Mouse (Mus musculus) CH12.LX (cell line): ENCODE measurements around the gene Tmx2. TPM values are rescaled to one million over a fixed set of nuclear protein-coding genes. Genes with fewer than 3 reads are reported as not detected.
A peak's percentile ranks its signal among the peaks of the same experiment; 100 is the strongest.

Experiments
- DNase-seq: peaks from one replicate; pipeline ENCODE4 v3.0.0-alpha.2; 2013; ENCODE audit errors: extremely low read depth
- H3K27ac ChIP-seq: 2 replicates; pipeline ENCODE4 v1.5.1; 2012; ENCODE audit warnings: low read depth, mild to moderate bottlenecking, control low read depth, moderate library complexity; ENCODE audit not compliant: insufficient read depth
- H3K27me3 ChIP-seq: replicated peaks from 2 replicates; pipeline ENCODE3; 2012; ENCODE audit warnings: inconsistent platforms
- H3K36me3 ChIP-seq, 2 experiments: replicated peaks in 1 of 2; 2 replicates each; pipeline versions ENCODE3 to v1.6.1; 2012; ENCODE audit warnings: inconsistent platforms in 1 of 2, low read length in 1 of 2, mild to moderate bottlenecking in 1 of 2, mixed read lengths in 1 of 2, moderate library complexity in 1 of 2; ENCODE audit not compliant: control insufficient read depth in 1 of 2, insufficient read depth in 1 of 2
- H3K4me1 ChIP-seq, 2 experiments: 2 replicates each; pipeline ENCODE4 v1.6.1; 2012; ENCODE audit warnings: inconsistent platforms in 1 of 2, moderate library complexity in 1 of 2; ENCODE audit not compliant: insufficient read depth in 2 of 2, control insufficient read depth in 1 of 2
- H3K4me2 ChIP-seq: 2 replicates; pipeline ENCODE4 v1.6.1; 2012; ENCODE audit warnings: low read depth, mild to moderate bottlenecking, control low read depth; ENCODE audit not compliant: poor library complexity, insufficient read depth, severe bottlenecking
- H3K4me3 ChIP-seq, 3 experiments: fragments of 150-350 bp in 1 of 3; sonication (generic) in 1 of 3; replicated peaks in 1 of 3; 2 replicates each; pipeline versions ENCODE3 to v1.5.1; 2011 to 2012; ENCODE audit warnings: low read depth in 2 of 3, low read length in 2 of 3, mild to moderate bottlenecking in 2 of 3, moderate library complexity in 2 of 3, control low read depth in 1 of 3, improper control_type of control experiment in 1 of 3, inconsistent platforms in 1 of 3, mixed read lengths in 1 of 3; ENCODE audit not compliant: poor library complexity in 1 of 3
- H3K79me2 ChIP-seq: replicated peaks from 2 replicates; pipeline ENCODE4 v1.6.1; 2012; ENCODE audit warnings: mild to moderate bottlenecking, moderate library complexity; ENCODE audit not compliant: control insufficient read depth, poor library complexity, insufficient read depth, severe bottlenecking; ENCODE audit errors: extremely low read depth
- H3K9ac ChIP-seq: 2 replicates; pipeline ENCODE4 v1.6.1; 2012; ENCODE audit warnings: low read depth, mild to moderate bottlenecking, control low read depth, moderate library complexity; ENCODE audit not compliant: insufficient read depth
- H3K9me3 ChIP-seq: replicated peaks from 2 replicates; pipeline ENCODE3; 2012; ENCODE audit warnings: low read length, inconsistent platforms, mixed read lengths
- CTCF ChIP-seq, 2 experiments: IDR thresholded peaks in 1 of 2; conservative IDR thresholded peaks in 1 of 2; 2 replicates each; pipeline ENCODE4 v1.5.1; 2011 to 2012; ENCODE audit warnings: low read depth in 2 of 2, low read length in 2 of 2, improper control_type of control experiment in 1 of 2, inconsistent platforms in 1 of 2, mild to moderate bottlenecking in 1 of 2, moderate library complexity in 1 of 2
- E2F4 ChIP-seq: IDR thresholded peaks from 2 replicates; pipeline ENCODE4 v1.6.1; 2011; ENCODE audit warnings: low read depth, low read length, improper control_type of control experiment; ENCODE audit not compliant: insufficient replicate concordance
- HCFC1 ChIP-seq: IDR thresholded peaks from 2 replicates; pipeline ENCODE4 v1.6.1; 2012; ENCODE audit warnings: low read depth, mild to moderate bottlenecking, inconsistent platforms, low read length, improper control_type of control experiment
- IRF4 ChIP-seq: IDR thresholded peaks from 2 replicates; pipeline ENCODE4 v1.6.1; 2014; ENCODE audit warnings: low read depth, mild to moderate bottlenecking, inconsistent platforms, low read length, improper control_type of control experiment
- KAT2A ChIP-seq: IDR thresholded peaks from 2 replicates; pipeline ENCODE4 v1.6.1; 2012; ENCODE audit warnings: low read length, improper control_type of control experiment, inconsistent platforms; ENCODE audit not compliant: insufficient replicate concordance
- MAX ChIP-seq: IDR thresholded peaks from 2 replicates; pipeline ENCODE4 v1.6.1; 2011; ENCODE audit warnings: low read length, improper control_type of control experiment
- MAZ ChIP-seq: IDR thresholded peaks from 2 replicates; pipeline ENCODE4 v1.6.1; 2012; ENCODE audit warnings: low read depth, mild to moderate bottlenecking, inconsistent platforms, low read length, improper control_type of control experiment, moderate library complexity
- MYC ChIP-seq: IDR thresholded peaks from 2 replicates; pipeline ENCODE4 v1.6.1; 2011; ENCODE audit warnings: low read depth, mild to moderate bottlenecking, improper control_type of control experiment, low read length
- NRF1 ChIP-seq: IDR thresholded peaks from 2 replicates; pipeline ENCODE4 v1.6.1; 2014; ENCODE audit warnings: low read depth, mild to moderate bottlenecking, inconsistent platforms, low read length, improper control_type of control experiment, moderate library complexity
- PAX5 ChIP-seq: IDR thresholded peaks from 2 replicates; pipeline ENCODE4 v1.6.1; 2012; ENCODE audit warnings: low read length, inconsistent platforms, mixed read lengths
- RAD21 ChIP-seq: IDR thresholded peaks from 2 replicates; pipeline ENCODE4 v1.6.1; 2011; ENCODE audit warnings: low read depth, mild to moderate bottlenecking, low read length, improper control_type of control experiment, moderate library complexity
- RCOR1 ChIP-seq: conservative IDR thresholded peaks from 2 replicates; pipeline ENCODE4 v1.6.1; 2012; ENCODE audit warnings: low read depth, mild to moderate bottlenecking, inconsistent platforms, low read length, improper control_type of control experiment
- ZNF384 ChIP-seq: IDR thresholded peaks from 2 replicates; pipeline ENCODE4 v1.6.1; 2012; ENCODE audit warnings: low read depth, low read length, improper control_type of control experiment, inconsistent platforms
- dilution Hi-C: fragments of 300-500 bp; cut with MboI; formaldehyde crosslinking; loops from 2 replicates; pipeline ENCODE4 v1.14.3; 2020; ENCODE audit warnings: low sequenced_read_pairs; ENCODE audit not compliant: extremely low pct_unique_long_range_greater_than_20kb, extremely low pct_ligation_motif_present
- in situ Hi-C: fragments of 300-500 bp; cut with MboI; formaldehyde crosslinking; loops from 3 replicates; pipeline ENCODE4 v1.14.3; 2019; ENCODE audit warnings: low sequenced_read_pairs, low pct_ligation_motif_present, low pct_unique_long_range_greater_than_20kb, mixed read lengths
- polyA plus RNA-seq: library from polyadenylated mRNA; unstranded; fragments of >175 nt; gene quantifications from 2 replicates; pipeline ENCODE4 v1.2.1, GENCODE M21; 2012; ENCODE audit warnings: low read depth; ENCODE audit not compliant: insufficient read length
- total RNA-seq, 2 experiments: library from RNA; depleted of rRNA; stranded (reverse); fragments of 300-350 nt in 1 of 2; fragments of >200 nt in 1 of 2; gene quantifications; 2 replicates each; pipeline ENCODE4 v1.2.3; 2012 to 2014

Tmx2 gene
- total and polyA plus RNA-seq, 3 experiments = 68.1 to 76.5 (median 70.4) TPM

- no peak for TF ChIP-seq HCFC1
- TF ChIP-seq MAX = no peak
- TF ChIP-seq NRF1 = no peak
- TF ChIP-seq KAT2A = no peak
- no peak for TF ChIP-seq MAZ
Observed at GRCm38 (mm10) chr2:84655864-84656263, 23.1 kb downstream of the Tmx2 start (continued).

GRCm38 (mm10) chr2:84653354-84653753 is 25.6 kb downstream of the Tmx2 start:
- no peaks in the 10 kb centered on the region for H3K36me3 ChIP-seq

DNA sequence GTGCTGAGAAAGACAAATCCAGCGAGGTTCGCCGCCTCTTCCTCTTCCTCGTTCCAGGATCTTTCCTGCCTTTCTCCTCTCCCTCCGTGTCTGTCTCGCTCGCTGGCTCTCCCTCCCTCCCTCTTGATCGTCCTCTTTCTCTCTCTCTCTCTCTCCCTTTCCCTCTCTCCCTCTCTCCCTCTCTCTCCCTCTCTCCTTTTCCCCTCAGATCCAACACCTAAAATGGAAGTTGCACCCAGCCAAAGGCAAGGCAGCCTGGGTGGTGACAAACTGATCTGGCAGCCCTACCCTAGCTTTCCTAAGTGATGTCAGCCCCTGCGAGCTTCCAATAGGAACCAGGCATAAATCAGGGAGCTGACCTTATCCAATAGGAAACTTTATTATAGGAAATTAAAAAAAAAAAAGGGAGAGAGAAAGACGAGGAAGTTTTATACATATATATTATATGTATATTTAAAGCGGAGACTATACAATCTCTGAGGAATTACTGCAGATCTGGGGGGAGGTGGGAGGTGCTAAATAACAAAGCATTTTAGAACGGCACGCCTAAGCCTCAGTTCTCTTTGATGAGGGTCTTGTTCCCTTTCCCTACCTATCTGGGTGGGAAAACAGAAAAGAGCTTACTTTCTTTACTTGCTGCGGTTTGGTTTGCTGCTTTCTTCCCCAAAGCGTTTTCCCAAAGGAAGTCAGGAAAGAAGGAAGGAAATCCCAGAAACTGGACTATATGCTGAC is 28.3 kb downstream of the Tmx2 start, which contains the start of gene Ctnnd1:
TSS of gene Ctnnd1 (minus strand) at position 302 of the 732 bp plus-strand sequence.
- Histone ChIP-seq H3K27ac (no peak within 1 kb of the TSS), H3K27me3 (no peaks in the 10 kb centered on the region), H3K79me2 (peaks cover 2% of the 10 kb centered on the region; the same call in 1 of the 2 replicates), H3K9me3 (no peaks in the 10 kb centered on the region), H3K4me2 (peak within 1 kb of the TSS; percentile 16; the same call in 1 of the 2 replicates), H3K4me1 (no peaks in the 10 kb centered on the region), H3K4me3 (peak within 1 kb of the TSS in 2 of 3 experiments; percentile 48 to 57), H3K36me3 (no peaks in the 10 kb centered on the region), H3K9ac (peak within 1 kb of the TSS; percentile 56)
- dilution Hi-C loops (no loop called here), in situ Hi-C loops (loop anchor here (5.0 to 25.0 kb wide), 2 partner anchors 33 to 188 kb away; no protein-coding TSS in a partner anchor)
- DNase-seq = no peak
- TF ChIP-seq E2F4 (no peak), IRF4 (no peak), ZNF384 (peak; percentile 79), PAX5 (no peak)

More at GRCm38 (mm10) chr2:84653354-84653753, 25.6 kb downstream of the Tmx2 start:
- in situ Hi-C loops = loop anchor here (5.0 to 25.0 kb wide), 2 partner anchors 36 to 191 kb away; no protein-coding TSS in a partner anchor
- Histone ChIP-seq H3K4me2 (no peak overlapping the region), H3K79me2 (no peaks in the 10 kb centered on the region; the same call in 1 of the 2 replicates), H3K9me3 (no peaks in the 10 kb centered on the region), H3K9ac (no peak overlapping the region), H3K4me1 (peaks cover 0 to 9% of the 10 kb centered on the region in 2 experiments; a peak in 2 of 4 replicates), H3K27ac (no peak overlapping the region), H3K4me3 (no peak overlapping the region), H3K27me3 (no peaks in the 10 kb centered on the region)
- dilution Hi-C loops = no loop called here
- DNase-seq = no peak
- TF ChIP-seq ZNF384 (no peak), RAD21 (peak; percentile 1; the same call in 1 of the 2 replicates), RCOR1 (no peak), MYC (peak; percentile 52; the same call in 1 of the 2 replicates), CTCF (conservative IDR thresholded peaks at IDR 0.05 in 1 of 2, IDR thresholded peaks at IDR 0.05 in 1 of 2; ENCODE audit: low read depth in 2 of 2, low read length in 2 of 2) (peak in 1 of 2 experiments; percentile 51; a peak in 2 of 4 replicates)
